Mouse (Mus musculus) testis, adult 2 months (tissue): ENCODE measurements around the gene Tmc3.

Source experiments
- CTCF ChIP-seq: fragments of 200-500 bp; IDR thresholded peaks from 2 replicates; pipeline ENCODE4 v1.5.1; 2012; ENCODE audit warnings: low read depth, mild to moderate bottlenecking, inconsistent platforms, low read length, moderate library complexity; ENCODE audit not compliant: control insufficient read depth, insufficient read depth, insufficient replicate concordance
- POLR2A ChIP-seq: fragments of 200-500 bp; IDR thresholded peaks from 2 replicates; pipeline ENCODE4 v1.6.1; 2012; ENCODE audit warnings: low read depth, mild to moderate bottlenecking, inconsistent platforms, low read length, moderate library complexity; ENCODE audit not compliant: control insufficient read depth

DNA sequence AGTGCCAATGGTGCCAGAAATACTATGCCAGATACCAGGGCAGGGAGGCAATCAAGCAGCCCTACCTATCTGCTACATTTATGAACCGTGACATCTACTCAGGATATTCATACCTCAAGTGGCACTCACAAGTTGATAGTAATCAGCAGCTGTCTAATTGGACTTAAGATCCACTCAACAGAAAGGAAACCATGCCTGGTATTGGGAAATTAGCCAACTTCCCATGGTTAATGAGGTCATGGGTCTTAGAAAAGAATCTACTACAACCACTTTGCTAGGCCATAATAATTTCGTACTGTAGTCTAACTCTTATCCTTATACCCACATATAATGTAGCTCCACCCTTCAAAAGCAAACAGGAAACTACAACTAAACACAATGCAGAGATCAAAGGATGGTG, 28.2 kb upstream of the Tmc3 start:
- TF ChIP-seq CTCF (no peak), POLR2A (no peak)
